Mouse (Mus musculus) hindbrain, embryonic 10.5 days (tissue): ENCODE measurements around the gene Anapc15-ps. TPM values are rescaled to one million over a fixed set of nuclear protein-coding genes. Genes with fewer than 3 reads are reported as not detected.
A peak's percentile ranks its signal among the peaks of the same experiment; 100 is the strongest.

ENCODE experiments used
- DNase-seq: peaks from one replicate; pipeline ENCODE4 v3.0.0-alpha.2; 2017; ENCODE audit warnings: low spot score
- H3K27ac ChIP-seq: fragments of 300-500 bp; sonication (generic); 2 replicates; pipeline ENCODE4 v1.5.1; 2016; ENCODE audit warnings: mild to moderate bottlenecking, moderate library complexity
- H3K27me3 ChIP-seq: fragments of 300-500 bp; sonication (generic); 2 replicates; pipeline ENCODE4 v1.6.1; 2016; ENCODE audit warnings: mild to moderate bottlenecking; ENCODE audit not compliant: poor library complexity, insufficient read depth, severe bottlenecking
- H3K36me3 ChIP-seq: fragments of 300-500 bp; sonication (generic); 2 replicates; pipeline ENCODE4 v1.6.1; 2016; ENCODE audit warnings: mild to moderate bottlenecking, moderate library complexity
- H3K4me1 ChIP-seq: fragments of 300-500 bp; sonication (generic); replicated peaks from 2 replicates; pipeline ENCODE4 v1.6.1; 2016; ENCODE audit warnings: mild to moderate bottlenecking
- H3K4me3 ChIP-seq: fragments of 300-500 bp; sonication (generic); 2 replicates; pipeline ENCODE4 v1.5.1; 2016; ENCODE audit warnings: mild to moderate bottlenecking, moderate library complexity
- H3K9me3 ChIP-seq: fragments of 300-500 bp; sonication (generic); 2 replicates; pipeline ENCODE4 v1.6.1; 2016; ENCODE audit warnings: mild to moderate bottlenecking, moderate library complexity
- WGBS: fragments of 180-500 bp; shearing (Covaris S2); methylation state at CpG from one replicate; pipeline ENCODE4 v1.1.7; 2016; 5-methylcytosine and 5-hydroxymethylcytosine counted together
- polyA plus RNA-seq: library from polyadenylated mRNA; unstranded; fragments of >200 nt; fragmentation: Nextera tagmentation; extraction: Ambion mirVana; gene quantifications from 2 replicates; pipeline ENCODE4 v1.2.1, GENCODE M21; 2016

Gene Anapc15-ps
- polyA plus RNA-seq, 1 experiment from 2014 or later, result not detected

DNA sequence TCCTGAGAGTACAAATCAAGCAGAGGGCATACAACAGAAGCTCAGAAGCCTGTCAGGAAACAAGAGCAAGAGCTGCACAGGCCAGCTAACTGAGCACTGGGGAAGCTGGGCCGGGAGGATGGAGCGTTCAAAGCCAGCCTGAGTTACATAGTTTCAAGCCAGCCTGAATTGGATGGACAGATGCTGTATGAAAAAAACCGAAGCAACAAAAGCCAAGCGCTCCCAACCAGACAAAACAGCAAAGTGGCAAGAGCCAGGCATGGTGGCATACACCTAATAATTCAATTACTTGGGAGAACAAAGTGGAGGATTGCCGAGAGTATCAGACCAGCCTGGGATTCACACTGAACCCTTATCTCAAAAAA lies 3.7 kb upstream of the Anapc15-ps start:
- WGBS, result 73% methylated on average over 5 of the region's 5 CpGs
- H3K27me3 ChIP-seq, result no peaks in the 10 kb centered on the region; the same call in 1 of the 2 replicates
- DNase-seq, result no peak
- no peaks in the 10 kb centered on the region for H3K9me3 ChIP-seq
- no peak overlapping the region for H3K27ac ChIP-seq
- H3K4me1 ChIP-seq, result peaks cover 39% of the 10 kb centered on the region
- no peak overlapping the region for H3K4me3 ChIP-seq
- H3K36me3 ChIP-seq, result no peaks in the 10 kb centered on the region

DNA sequence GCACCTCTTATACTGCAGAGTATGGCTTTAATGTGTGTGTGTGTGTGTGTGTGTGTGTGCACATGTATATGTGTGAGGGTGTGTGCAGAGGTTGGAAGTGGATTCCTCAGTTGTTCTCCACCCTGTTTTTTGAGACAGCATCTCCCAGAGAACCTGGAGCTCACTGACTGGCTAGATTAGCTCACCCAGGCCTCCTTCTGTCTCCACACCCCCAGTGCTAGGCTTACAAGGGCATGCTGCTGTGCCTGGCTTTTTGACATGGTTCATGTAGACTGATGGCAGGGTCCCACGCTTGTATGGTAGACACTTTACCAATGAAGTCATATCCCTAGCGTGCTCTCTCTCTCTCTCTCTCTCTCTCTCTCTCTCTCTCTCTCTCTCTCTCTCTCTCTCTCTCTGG lies 3.1 kb upstream of the Anapc15-ps start:
- H3K36me3 ChIP-seq, result no peaks in the 10 kb centered on the region
- peaks cover 38% of the 10 kb centered on the region for H3K4me1 ChIP-seq
- H3K9me3 ChIP-seq, result no peaks in the 10 kb centered on the region
- no peak overlapping the region for H3K4me3 ChIP-seq
- 92% methylated on average over 2 of the region's 2 CpGs for WGBS
- DNase-seq, result no peak
- H3K27ac ChIP-seq, result no peak overlapping the region
- no peaks in the 10 kb centered on the region; the same call in 1 of the 2 replicates for H3K27me3 ChIP-seq

DNA sequence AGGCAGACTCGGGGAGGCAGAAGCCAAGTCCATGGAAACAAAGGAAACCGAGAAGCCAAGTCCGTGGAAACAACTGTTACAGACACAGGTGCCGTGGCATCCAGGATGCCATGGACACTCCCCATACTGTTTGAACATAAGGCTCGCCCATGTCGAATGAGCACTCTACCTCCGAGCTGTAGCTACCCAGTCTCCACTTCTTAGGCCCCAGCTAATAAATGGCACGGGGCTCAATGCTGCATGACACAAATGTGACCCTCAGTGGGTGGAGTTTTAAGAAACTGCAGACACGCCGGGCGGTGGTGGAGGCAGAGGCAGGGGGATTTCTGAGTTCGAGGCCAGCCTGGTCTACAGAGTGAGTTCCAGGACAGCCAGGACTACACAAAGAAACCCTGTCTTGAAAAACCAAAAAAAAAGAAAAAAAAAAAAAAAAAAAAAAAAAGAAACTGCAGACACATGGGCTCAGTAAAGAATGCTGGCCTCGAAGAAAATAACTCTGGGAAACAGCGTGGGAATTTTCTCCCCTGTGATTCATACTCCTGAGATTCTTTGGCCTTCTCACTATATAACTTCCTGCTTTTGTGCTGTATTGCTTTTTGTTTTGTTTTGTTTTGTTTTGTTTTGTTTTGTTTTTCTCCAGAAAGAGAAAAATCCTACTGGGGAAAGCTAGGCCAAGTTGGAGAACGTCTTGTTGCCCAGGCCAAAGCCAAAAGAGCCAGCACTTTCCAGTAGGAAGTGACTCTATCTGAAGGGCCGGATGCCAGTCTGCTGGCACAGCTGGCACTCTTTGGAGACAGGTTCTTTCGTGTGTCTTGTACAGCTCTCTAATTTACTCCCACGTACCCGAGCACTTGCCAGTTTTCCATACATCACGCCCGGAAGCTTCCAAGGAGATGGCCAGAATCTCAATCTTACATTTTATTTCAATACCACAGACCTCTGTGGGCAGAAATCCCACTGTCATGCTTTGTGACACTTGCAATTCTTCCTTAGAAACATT lies 2.2 kb downstream of the Anapc15-ps start:
- Histone ChIP-seq H3K4me3 (no peak overlapping the region), H3K4me1 (peaks cover under 1% of the 10 kb centered on the region; the same call in 1 of the 2 replicates), H3K27me3 (no peaks in the 10 kb centered on the region), H3K36me3 (no peaks in the 10 kb centered on the region), H3K27ac (no peak overlapping the region), H3K9me3 (no peaks in the 10 kb centered on the region)
- DNase-seq, result no peak
- 88% methylated on average over 21 of the region's 21 CpGs for WGBS

DNA sequence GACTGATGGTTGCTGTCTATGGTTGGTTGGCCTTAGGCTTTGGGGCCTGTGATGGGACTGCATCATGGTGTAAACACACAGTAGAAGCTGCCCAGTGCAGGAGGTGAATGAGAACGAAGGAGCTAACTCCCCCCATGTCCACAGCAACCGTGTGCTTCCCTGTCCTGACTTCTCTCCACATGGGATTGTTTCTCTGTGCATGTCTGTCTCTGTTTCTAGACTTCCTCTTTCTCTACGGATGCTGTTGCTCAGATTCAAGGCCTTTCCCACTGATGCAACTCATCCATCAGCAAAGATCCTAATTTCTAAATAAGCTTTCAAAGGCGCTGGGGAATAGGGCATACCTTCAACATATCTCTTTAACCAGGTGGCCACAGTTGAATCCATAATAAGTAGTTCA lies 3.4 kb downstream of the Anapc15-ps start:
- Histone ChIP-seq H3K27ac (no peak overlapping the region), H3K36me3 (no peaks in the 10 kb centered on the region), H3K9me3 (no peaks in the 10 kb centered on the region), H3K4me1 (peaks cover 9% of the 10 kb centered on the region), H3K27me3 (no peaks in the 10 kb centered on the region), H3K4me3 (no peak overlapping the region)
- DNase-seq, result no peak
- WGBS, result 87% methylated on average over 4 of the region's 4 CpGs

DNA sequence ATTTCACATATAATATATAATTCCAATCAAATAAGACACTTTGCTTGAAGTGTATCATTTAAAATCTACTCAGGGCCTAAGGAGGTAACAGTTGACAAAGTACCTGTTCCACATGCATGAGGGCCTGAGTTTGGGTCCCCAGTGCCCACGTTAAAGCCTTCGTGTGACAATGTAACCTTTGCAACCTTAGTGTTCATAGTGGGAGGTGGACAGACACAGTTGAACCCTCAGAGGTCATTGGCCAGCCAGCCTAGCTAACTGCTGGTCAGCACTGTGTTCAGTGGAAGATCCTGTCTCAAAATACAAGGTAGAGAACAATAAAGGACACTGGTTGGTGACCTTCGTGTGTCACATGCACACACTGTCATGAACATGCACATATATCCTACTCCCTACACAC lies 4.2 kb downstream of the Anapc15-ps start:
- no peak for DNase-seq
- Histone ChIP-seq H3K27ac (no peak overlapping the region), H3K4me1 (peaks cover 9% of the 10 kb centered on the region), H3K9me3 (no peaks in the 10 kb centered on the region), H3K4me3 (no peak overlapping the region), H3K36me3 (no peaks in the 10 kb centered on the region), H3K27me3 (no peaks in the 10 kb centered on the region)
- WGBS, result 86% methylated on average over 3 of the region's 3 CpGs

DNA sequence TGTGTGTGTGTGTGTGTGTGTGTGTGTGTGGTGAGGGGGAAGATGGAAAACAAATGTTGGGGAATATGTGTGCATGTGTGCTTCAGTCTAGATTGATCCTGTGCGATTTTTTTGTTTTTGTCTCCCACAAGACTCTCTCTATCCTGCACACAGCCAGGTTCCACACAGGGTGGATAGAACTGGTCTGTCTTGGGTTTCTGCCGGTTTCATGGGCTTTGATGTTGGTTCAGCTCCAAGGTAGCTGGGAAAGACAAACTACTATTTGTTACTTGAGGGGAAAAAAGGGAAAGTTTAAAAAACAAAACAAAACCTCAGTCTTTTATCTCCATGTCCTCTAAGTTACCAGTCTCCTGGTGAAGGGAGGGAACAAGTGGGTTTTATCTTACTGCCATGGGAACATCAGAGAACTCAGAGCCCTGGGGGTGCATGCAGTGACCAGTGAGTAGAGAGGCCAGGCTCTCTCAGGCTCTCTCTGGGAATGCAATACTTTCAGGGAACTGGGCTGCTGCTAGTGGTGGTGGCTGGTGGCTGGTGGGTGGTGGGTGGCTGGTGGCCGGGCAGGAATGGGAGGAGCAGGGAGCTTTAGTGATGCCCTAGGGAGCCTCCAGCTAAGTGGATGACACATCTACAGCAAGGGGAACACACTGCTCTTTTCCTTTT lies 5.8 kb downstream of the Anapc15-ps start:
- no peak for DNase-seq
- Histone ChIP-seq H3K36me3 (no peaks in the 10 kb centered on the region), H3K27ac (no peak overlapping the region), H3K4me1 (peaks cover 9% of the 10 kb centered on the region), H3K27me3 (no peaks in the 10 kb centered on the region), H3K9me3 (no peaks in the 10 kb centered on the region), H3K4me3 (no peak overlapping the region)
- WGBS, result 67% methylated on average over 3 of the region's 3 CpGs

DNA sequence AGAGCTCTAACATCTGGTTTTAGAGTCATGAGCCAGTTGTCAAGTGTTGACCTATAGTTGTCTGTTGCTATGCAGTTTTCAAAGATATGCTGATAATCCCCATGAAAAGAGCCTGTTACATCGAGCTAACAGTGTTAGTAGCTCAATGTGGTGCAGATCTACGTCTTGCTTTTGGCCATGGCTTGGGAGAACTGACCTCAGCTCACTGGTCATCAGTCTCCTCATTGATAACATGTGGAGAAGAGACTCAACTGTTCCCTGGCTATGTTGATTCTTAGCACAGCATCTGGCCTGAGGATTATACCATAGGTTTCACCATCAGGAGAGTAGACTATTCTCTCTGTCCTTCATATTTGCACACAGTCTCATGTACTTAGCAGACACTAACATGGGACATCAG lies 6.5 kb downstream of the Anapc15-ps start:
- H3K27me3 ChIP-seq, result no peaks in the 10 kb centered on the region
- H3K36me3 ChIP-seq, result no peaks in the 10 kb centered on the region
- WGBS, result 72% methylated on average over 2 of the region's 2 CpGs

DNA sequence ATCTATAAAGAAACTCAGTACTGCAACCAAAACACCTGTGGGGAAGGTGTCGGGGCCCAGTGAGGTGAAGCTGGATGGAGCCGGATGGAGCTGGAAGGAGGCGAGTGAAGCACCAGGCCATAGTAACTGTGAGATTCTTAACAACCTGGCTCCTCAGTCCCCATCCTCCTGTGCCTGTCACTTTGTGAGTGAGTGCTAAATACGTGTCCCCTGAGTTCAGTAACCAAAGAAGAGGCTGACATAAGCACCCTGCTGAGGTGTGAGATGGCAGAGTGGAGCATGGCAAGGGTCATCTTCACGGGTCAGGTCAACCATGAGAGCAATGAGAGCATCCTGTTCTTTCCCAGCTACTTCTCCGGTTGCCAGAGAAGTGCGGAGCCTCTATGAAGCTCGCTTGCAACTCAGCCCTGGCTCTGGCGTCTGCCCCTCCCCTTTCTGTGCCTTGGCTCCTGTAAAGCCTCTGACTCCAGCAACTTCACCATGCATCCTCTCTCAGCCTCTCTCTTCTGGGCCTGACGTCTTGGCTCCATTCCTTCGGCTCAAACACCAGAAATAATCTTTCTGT lies 7.7 kb downstream of the Anapc15-ps start:
- H3K27me3 ChIP-seq, result no peaks in the 10 kb centered on the region
- 28% methylated on average over 11 of the region's 11 CpGs for WGBS

More for the DNA sequence above, 6.5 kb downstream of the Anapc15-ps start:
- Histone ChIP-seq H3K4me1 (peaks cover 9% of the 10 kb centered on the region), H3K27ac (no peak overlapping the region), H3K4me3 (no peak overlapping the region), H3K9me3 (no peaks in the 10 kb centered on the region)
- no peak for DNase-seq

DNA sequence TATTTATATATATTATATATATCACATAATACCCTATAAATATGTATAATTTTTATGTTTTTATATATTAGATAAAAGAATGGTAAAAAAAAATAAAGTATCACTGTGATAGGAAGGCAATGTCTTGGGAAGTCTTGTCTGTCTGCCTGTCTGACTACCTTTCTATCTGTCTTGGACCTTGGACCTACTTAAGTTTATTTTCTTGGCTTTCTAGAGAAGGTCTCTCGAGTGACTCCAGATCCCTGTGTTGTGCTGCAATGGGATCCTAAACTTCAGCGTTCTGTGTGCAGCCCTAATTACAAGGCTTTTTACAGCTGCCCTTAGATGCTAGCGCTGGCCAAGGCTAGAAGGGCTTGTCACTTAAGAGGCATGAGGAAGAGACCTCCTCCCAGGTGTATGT lies 8.6 kb downstream of the Anapc15-ps start:
- WGBS, result 83% methylated on average over 3 of the region's 3 CpGs
- Histone ChIP-seq H3K27ac (no peak overlapping the region), H3K9me3 (no peaks in the 10 kb centered on the region), H3K27me3 (no peaks in the 10 kb centered on the region), H3K4me1 (peaks cover 23% of the 10 kb centered on the region), H3K36me3 (no peaks in the 10 kb centered on the region), H3K4me3 (no peak overlapping the region)
- no peak for DNase-seq

More for the DNA sequence above, 7.7 kb downstream of the Anapc15-ps start:
- Histone ChIP-seq H3K27ac (no peak overlapping the region), H3K4me3 (no peak overlapping the region), H3K36me3 (no peaks in the 10 kb centered on the region), H3K9me3 (no peaks in the 10 kb centered on the region), H3K4me1 (peaks cover 14% of the 10 kb centered on the region)
- DNase-seq, result no peak

DNA sequence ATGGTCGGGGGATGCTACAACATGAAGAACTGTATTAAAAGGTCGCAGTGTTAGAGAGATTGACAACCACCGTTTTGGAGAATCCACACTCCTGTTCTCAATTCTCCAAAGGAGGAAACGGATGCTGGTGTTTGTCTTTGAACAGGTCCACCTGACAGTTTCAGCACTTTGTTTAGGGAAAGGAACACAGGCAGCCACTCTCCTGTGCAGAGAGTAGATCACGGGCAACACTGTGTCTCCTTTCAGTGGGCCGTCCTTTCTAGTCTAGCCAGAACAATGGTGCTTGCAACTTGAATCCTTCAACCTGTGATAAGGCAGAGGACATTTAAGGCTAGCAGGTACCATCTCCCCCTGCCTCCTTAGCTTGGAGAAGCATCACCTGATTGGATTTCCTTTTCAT lies 12.9 kb downstream of the Anapc15-ps start:
- no peak for DNase-seq
- H3K9me3 ChIP-seq, result no peaks in the 10 kb centered on the region
- H3K36me3 ChIP-seq, result no peaks in the 10 kb centered on the region
- peaks cover 33% of the 10 kb centered on the region for H3K4me1 ChIP-seq
- H3K27ac ChIP-seq, result no peak overlapping the region
- no peaks in the 10 kb centered on the region for H3K27me3 ChIP-seq
- no peak overlapping the region for H3K4me3 ChIP-seq
- 68% methylated on average over 6 of the region's 6 CpGs for WGBS

DNA sequence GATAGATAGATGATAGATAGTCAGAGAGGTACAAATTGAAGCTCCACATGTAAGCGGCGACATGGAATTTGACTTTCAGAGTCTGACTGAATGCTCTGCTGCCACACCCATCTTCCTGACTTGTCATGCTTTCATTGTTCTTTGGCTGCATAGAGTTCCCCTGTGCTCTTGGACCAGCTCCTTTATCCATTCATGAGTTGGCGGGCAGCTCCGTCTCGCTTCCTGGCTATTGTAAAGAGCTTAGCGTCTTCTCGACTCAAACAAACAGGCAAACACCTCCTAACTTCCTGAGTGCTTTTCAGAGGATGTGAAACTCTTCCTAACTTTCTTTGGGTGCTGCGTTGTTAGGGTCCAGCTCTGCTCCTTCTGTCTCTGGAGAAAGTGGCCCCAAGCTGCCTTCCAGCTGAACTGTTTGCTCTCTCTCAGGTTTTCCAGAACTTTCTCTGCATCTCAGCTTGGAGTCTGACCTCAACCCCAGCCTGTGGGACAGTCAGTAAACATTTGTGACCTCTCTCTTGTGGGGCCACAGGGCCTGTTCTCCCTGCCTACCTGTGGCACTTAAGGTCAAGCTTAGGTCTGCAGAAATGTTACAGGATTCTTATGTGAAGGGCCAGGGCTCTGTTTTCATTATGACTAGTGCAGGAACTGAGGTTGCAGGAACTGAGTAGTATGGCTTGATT lies 13.6 kb downstream of the Anapc15-ps start:
- Histone ChIP-seq H3K9me3 (no peaks in the 10 kb centered on the region), H3K27me3 (no peaks in the 10 kb centered on the region), H3K27ac (peak overlapping the region; percentile 53; the same call in 1 of the 2 replicates), H3K4me1 (peaks cover 32% of the 10 kb centered on the region), H3K4me3 (no peak overlapping the region), H3K36me3 (no peaks in the 10 kb centered on the region)
- no peak for DNase-seq
- 49% methylated on average over 8 of the region's 8 CpGs for WGBS

DNA sequence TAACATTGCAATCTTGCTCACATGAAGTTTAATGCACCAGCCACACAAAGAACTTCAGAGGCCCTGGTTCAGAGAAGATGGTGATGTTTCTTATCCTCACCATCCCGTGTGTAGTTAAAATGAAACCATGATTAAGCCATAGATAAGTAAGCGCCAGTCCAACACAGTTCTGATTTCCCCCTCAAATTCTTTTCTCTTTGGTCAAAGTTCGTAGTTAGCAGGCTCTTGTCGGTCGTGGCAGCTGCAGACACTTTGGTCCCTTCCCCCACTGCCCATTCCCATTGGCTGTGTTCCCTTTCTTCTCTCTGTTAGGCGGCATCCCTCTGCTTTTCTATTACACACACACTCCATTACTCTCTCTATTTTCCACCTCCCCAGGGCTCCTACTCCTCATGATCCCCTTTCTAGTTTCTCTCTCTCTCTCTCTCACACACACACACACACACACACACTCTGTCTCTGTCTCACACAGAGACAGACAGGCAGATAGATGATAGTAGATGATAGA lies 14.4 kb downstream of the Anapc15-ps start:
- DNase-seq, result no peak
- H3K4me3 ChIP-seq, result no peak overlapping the region
- H3K9me3 ChIP-seq, result no peaks in the 10 kb centered on the region
- WGBS, result 33% methylated on average over 6 of the region's 6 CpGs
- no peaks in the 10 kb centered on the region for H3K27me3 ChIP-seq
- H3K27ac ChIP-seq, result no peak overlapping the region
- peaks cover 32% of the 10 kb centered on the region for H3K4me1 ChIP-seq
- H3K36me3 ChIP-seq, result no peaks in the 10 kb centered on the region
